20 mouse cellular contexts compared by ENCODE assay signal in the genomic region with DNA sequence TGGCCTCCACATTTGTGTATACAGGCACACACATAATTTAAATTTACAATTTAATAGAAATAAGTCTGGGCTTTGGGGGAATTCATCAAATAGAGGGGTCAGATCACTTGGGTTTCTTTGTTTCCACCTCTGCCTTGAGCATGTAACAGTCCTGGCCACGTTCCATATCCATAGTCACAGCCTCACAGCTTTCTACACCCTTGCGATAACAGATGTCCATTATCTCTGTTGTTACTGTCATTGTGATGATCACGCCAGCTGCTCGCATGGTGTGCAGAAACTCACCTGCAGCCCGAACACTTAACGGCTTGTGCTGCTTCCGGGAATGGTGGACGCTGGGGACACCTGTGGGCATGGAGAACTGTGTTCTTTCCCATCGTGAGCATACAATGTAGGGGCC.
DNase-seq lines count a peak whose midpoint lies in the region; ATAC-seq and TF ChIP-seq lines count a peak whose summit lies in the region.
"Had no signal": no experiment of that assay in that cellular context is flagged by ENCODE, and none has a peak within 500 bp of the region (broad histone marks: within the 10 kb centered on the region; RNA-seq: fewer than 3 reads in every experiment).

No protein-coding gene starts in this region.

- H3K9ac ChIP-seq in liver, embryonic 11.5 days (ENCODE audit: low read depth, low read length), result no peak overlapping the region
- H3K9ac ChIP-seq in hindbrain, embryonic 13.5 days, result no peak overlapping the region
- H3K9ac ChIP-seq: limb, embryonic 15.5 days; stomach, embryonic 15.5 days had no signal

- no peak overlapping the region for H3K4me2 ChIP-seq in liver, embryonic 11.5 days
- no peak overlapping the region for H3K4me2 ChIP-seq in hindbrain, embryonic 13.5 days
- H3K4me2 ChIP-seq: heart, embryonic 11.5 days; limb, embryonic 15.5 days; midbrain, embryonic 12.5 days; stomach, embryonic 15.5 days had no signal

- DNase-seq in liver, embryonic 11.5 days (ENCODE audit: low spot score), result no peak
- DNase-seq in liver, result no peak
- DNase-seq in ovary, postnatal 10 days (ENCODE audit: low spot score), result no peak
- no peak for DNase-seq in lung, adult 2 months
- DNase-seq in adrenal gland, postnatal 10 days, result no peak
- DNase-seq: cerebellum, adult 9-11 months; gastrocnemius, postnatal 25 days; heart, postnatal 36 days; kidney, adult 11 months; spleen, adult 18-20 months; thymus, postnatal 14 days had no signal

- no peaks in the 10 kb centered on the region for H3K9me3 ChIP-seq in liver, embryonic 11.5 days (ENCODE audit: control insufficient read depth, low read length)
- H3K9me3 ChIP-seq in hindbrain, embryonic 13.5 days, result no peaks in the 10 kb centered on the region
- H3K9me3 ChIP-seq: limb, embryonic 15.5 days; midbrain, embryonic 12.5 days; stomach, embryonic 15.5 days had no signal

- H3K27me3 ChIP-seq in liver, embryonic 11.5 days (replicated peaks; ENCODE audit: control insufficient read depth, insufficient read depth, low read length), result no peaks in the 10 kb centered on the region
- H3K27me3 ChIP-seq in hindbrain, embryonic 13.5 days, result no peaks in the 10 kb centered on the region
- H3K27me3 ChIP-seq: limb, embryonic 15.5 days; midbrain, embryonic 12.5 days; stomach, embryonic 15.5 days had no signal

- WGBS in liver, embryonic 11.5 days, result 82% methylated on average over 9 of the region's 9 CpGs
- 60% methylated on average over 9 of the region's 9 CpGs for WGBS in hindbrain, embryonic 13.5 days
- WGBS in lung, adult 2 months, result 70% methylated on average over 9 of the region's 9 CpGs

- peak; percentile 24; the same call in 1 of the 2 replicates for ATAC-seq in liver, embryonic 11.5 days (replicated peaks; ENCODE audit: low FRiP score)
- ATAC-seq in common myeloid progenitor, adult 5-6 weeks (replicated peaks; ENCODE audit: low read depth, poor library complexity, severe bottlenecking), result peak; percentile 15; the same call in 1 of the 2 replicates
- peak; percentile 34; the same call in 1 of the 2 replicates for ATAC-seq in hindbrain, embryonic 13.5 days (ENCODE audit: low FRiP score)
- peak; percentile 53 for ATAC-seq in megakaryocyte progenitor cell, adult 5-6 weeks (replicated peaks; ENCODE audit: poor library complexity)

- no peaks in the 10 kb centered on the region for H3K36me3 ChIP-seq in liver, embryonic 11.5 days (ENCODE audit: control insufficient read depth, insufficient read depth, low read length)
- H3K36me3 ChIP-seq in hindbrain, embryonic 13.5 days, result no peaks in the 10 kb centered on the region
- H3K36me3 ChIP-seq: G1E; limb, embryonic 15.5 days; midbrain, embryonic 12.5 days; stomach, embryonic 15.5 days had no signal

- TF ChIP-seq POLR2A in lung, adult 2 months (IDR thresholded peaks at IDR 0.05; ENCODE audit: borderline replicate concordance, extremely low read depth, low read depth, low read length), result no peak

- peaks cover 3% of the 10 kb centered on the region for H3K4me1 ChIP-seq in liver, embryonic 11.5 days (replicated peaks; ENCODE audit: control insufficient read depth, insufficient read depth, low read length)
- peaks cover 35% of the 10 kb centered on the region for H3K4me1 ChIP-seq in hindbrain, embryonic 13.5 days (replicated peaks)
- H3K4me1 ChIP-seq in lung, adult 2 months (ENCODE audit: control insufficient read depth, insufficient read depth, low read length), result no peaks in the 10 kb centered on the region
- H3K4me1 ChIP-seq: limb, embryonic 15.5 days had no signal

- H3K4me3 ChIP-seq in liver, embryonic 11.5 days (ENCODE audit: low read depth, low read length), result no peak overlapping the region
- no peak overlapping the region for H3K4me3 ChIP-seq in hindbrain, embryonic 13.5 days
- no peak overlapping the region for H3K4me3 ChIP-seq in lung, adult 2 months (replicated peaks; ENCODE audit: extremely low read depth, low read depth, low read length)
- H3K4me3 ChIP-seq: limb, embryonic 15.5 days; midbrain, embryonic 12.5 days; stomach, embryonic 15.5 days had no signal

- TF ChIP-seq CTCF in lung, adult 2 months (IDR thresholded peaks at IDR 0.05; ENCODE audit: insufficient read depth, low read length), result no peak

- H3K27ac ChIP-seq in liver, embryonic 11.5 days (ENCODE audit: low read depth, low read length), result no peak overlapping the region
- peak overlapping the region; percentile 27; the same call in 1 of the 2 replicates for H3K27ac ChIP-seq in hindbrain, embryonic 13.5 days
- H3K27ac ChIP-seq: kidney, postnatal 0 days; limb, embryonic 15.5 days; midbrain, embryonic 12.5 days; stomach, embryonic 15.5 days had no signal
